Mouse (Mus musculus): ENCODE results near the gene Slc25a12. TPM values are rescaled to one million over a fixed set of nuclear protein-coding genes. Genes with fewer than 3 reads are reported as not detected.

Slc25a12 gene
- total and polyA plus RNA-seq, 2 experiments from 2014 or later: 120 to 142 TPM

DNA sequence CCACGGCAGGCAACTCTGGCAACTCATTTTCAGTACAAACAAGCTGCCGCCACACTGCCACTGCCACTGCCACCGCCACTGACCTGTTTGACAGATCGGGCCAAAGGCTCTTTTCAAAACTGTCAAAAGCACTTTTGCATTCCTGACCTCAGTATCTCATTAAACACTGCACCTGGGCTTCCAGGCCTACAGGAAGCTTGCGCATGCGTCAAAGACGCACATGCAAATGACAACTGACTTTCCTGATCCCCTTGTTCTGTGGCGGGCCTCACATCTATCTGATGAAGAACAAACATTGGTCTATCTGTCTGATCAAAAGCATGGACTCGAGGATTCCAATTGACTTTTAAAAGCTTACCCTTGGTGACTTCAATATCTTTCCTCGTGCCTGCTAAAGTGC lies 55.5 kb downstream of the Slc25a12 start:
- ATAC-seq (ENCODE audit: low FRiP score): no peak
- H3K27me3 ChIP-seq (ENCODE audit: insufficient read depth, low read length): no peaks in the 10 kb centered on the region
- H3K4me2 ChIP-seq (ENCODE audit: low read depth, low read length, poor library complexity, severe bottlenecking): no peak overlapping the region
- no peaks in the 10 kb centered on the region for H3K9me3 ChIP-seq (ENCODE audit: low read length)
- H3K4me1 ChIP-seq (ENCODE audit: insufficient read depth, low read length): no peaks in the 10 kb centered on the region
- peaks cover 30% of the 10 kb centered on the region for H3K36me3 ChIP-seq (ENCODE audit: insufficient read depth, low read length)
- no peak overlapping the region for H3K27ac ChIP-seq (ENCODE audit: low read depth, low read length)
- WGBS: 63% methylated on average over 10 of the region's 10 CpGs
- no peak overlapping the region for H3K4me3 ChIP-seq (ENCODE audit: low read depth, low read length)
- H3K9ac ChIP-seq (replicated peaks; ENCODE audit: low read length, poor library complexity, severe bottlenecking): no peak overlapping the region
- no peak for TF ChIP-seq CTCF (IDR thresholded peaks at IDR 0.05)
- DNase-seq (ENCODE audit: low spot score): no peak

- H3K4me3 ChIP-seq (ENCODE audit: low read depth, low read length): no peak overlapping the region
- no peaks in the 10 kb centered on the region for H3K27me3 ChIP-seq (ENCODE audit: insufficient read depth, low read length)
- 50% methylated on average over 2 of the region's 2 CpGs for WGBS
- H3K4me2 ChIP-seq (ENCODE audit: low read depth, low read length, poor library complexity, severe bottlenecking): no peak overlapping the region
- TF ChIP-seq CTCF (IDR thresholded peaks at IDR 0.05): no peak
- no peaks in the 10 kb centered on the region for H3K9me3 ChIP-seq (ENCODE audit: low read length)
- ATAC-seq (ENCODE audit: low FRiP score) (no peak), DNase-seq (ENCODE audit: low spot score) (no peak)
- no peak overlapping the region for H3K27ac ChIP-seq (ENCODE audit: low read depth, low read length)
- peaks cover 34% of the 10 kb centered on the region for H3K36me3 ChIP-seq (ENCODE audit: insufficient read depth, low read length)
- no peak overlapping the region for H3K9ac ChIP-seq (replicated peaks; ENCODE audit: low read length, poor library complexity, severe bottlenecking)
- H3K4me1 ChIP-seq (ENCODE audit: insufficient read depth, low read length): no peaks in the 10 kb centered on the region
Measured at GRCm38 (mm10) chr2:71309726-71310125, 57.8 kb downstream of the Slc25a12 start.

- no peak for DNase-seq (ENCODE audit: low spot score)
- Histone ChIP-seq H3K36me3 (ENCODE audit: insufficient read depth, low read length) (peaks cover 32% of the 10 kb centered on the region), H3K9ac (replicated peaks; ENCODE audit: low read length, poor library complexity, severe bottlenecking) (no peak overlapping the region), H3K4me1 (ENCODE audit: insufficient read depth, low read length) (no peaks in the 10 kb centered on the region), H3K4me2 (ENCODE audit: low read depth, low read length, poor library complexity, severe bottlenecking) (no peak overlapping the region), H3K4me3 (ENCODE audit: low read depth, low read length) (no peak overlapping the region), H3K27ac (ENCODE audit: low read depth, low read length) (no peak overlapping the region), H3K27me3 (ENCODE audit: insufficient read depth, low read length) (no peaks in the 10 kb centered on the region), H3K9me3 (ENCODE audit: low read length) (no peaks in the 10 kb centered on the region)
- no peak for TF ChIP-seq CTCF (IDR thresholded peaks at IDR 0.05)
- ATAC-seq (ENCODE audit: low FRiP score): no peak
Measured at GRCm38 (mm10) chr2:71306357-71306756, 61.2 kb downstream of the Slc25a12 start.

GRCm38 (mm10) chr2:71304821-71305220 lies 62.7 kb downstream of the Slc25a12 start:
- no peak overlapping the region for H3K4me2 ChIP-seq (ENCODE audit: low read depth, low read length, poor library complexity, severe bottlenecking)
- no peak overlapping the region for H3K9ac ChIP-seq (replicated peaks; ENCODE audit: low read length, poor library complexity, severe bottlenecking)
- H3K27me3 ChIP-seq (ENCODE audit: insufficient read depth, low read length): no peaks in the 10 kb centered on the region
- WGBS: 50% methylated on average over 3 of the region's 3 CpGs
- H3K4me3 ChIP-seq (ENCODE audit: low read depth, low read length): no peak overlapping the region
- peaks cover 24% of the 10 kb centered on the region for H3K36me3 ChIP-seq (ENCODE audit: insufficient read depth, low read length)
- no peaks in the 10 kb centered on the region for H3K4me1 ChIP-seq (ENCODE audit: insufficient read depth, low read length)
- H3K27ac ChIP-seq (ENCODE audit: low read depth, low read length): no peak overlapping the region
- ATAC-seq (ENCODE audit: low FRiP score) (no peak), DNase-seq (ENCODE audit: low spot score) (peak; percentile 36)
- TF ChIP-seq CTCF (IDR thresholded peaks at IDR 0.05): no peak
- no peaks in the 10 kb centered on the region for H3K9me3 ChIP-seq (ENCODE audit: low read length)

- H3K27ac ChIP-seq (ENCODE audit: low read depth, low read length): no peak overlapping the region
- TF ChIP-seq CTCF (IDR thresholded peaks at IDR 0.05): no peak
- no peaks in the 10 kb centered on the region for H3K27me3 ChIP-seq (ENCODE audit: insufficient read depth, low read length)
- H3K4me1 ChIP-seq (ENCODE audit: insufficient read depth, low read length): no peaks in the 10 kb centered on the region
- no peak overlapping the region for H3K9ac ChIP-seq (replicated peaks; ENCODE audit: low read length, poor library complexity, severe bottlenecking)
- H3K9me3 ChIP-seq (ENCODE audit: low read length): no peaks in the 10 kb centered on the region
- peaks cover 26% of the 10 kb centered on the region for H3K36me3 ChIP-seq (ENCODE audit: insufficient read depth, low read length)
- ATAC-seq (ENCODE audit: low FRiP score): no peak
- H3K4me3 ChIP-seq (ENCODE audit: low read depth, low read length): no peak overlapping the region
- peak; percentile 58 for DNase-seq (ENCODE audit: low spot score)
- no peak overlapping the region for H3K4me2 ChIP-seq (ENCODE audit: low read depth, low read length, poor library complexity, severe bottlenecking)
Measured at GRCm38 (mm10) chr2:71303221-71303620, 64.3 kb downstream of the Slc25a12 start.

- Histone ChIP-seq H3K4me3 (ENCODE audit: low read depth, low read length) (no peak overlapping the region), H3K4me1 (ENCODE audit: insufficient read depth, low read length) (no peaks in the 10 kb centered on the region), H3K27me3 (ENCODE audit: insufficient read depth, low read length) (no peaks in the 10 kb centered on the region), H3K4me2 (ENCODE audit: low read depth, low read length, poor library complexity, severe bottlenecking) (no peak overlapping the region), H3K9ac (replicated peaks; ENCODE audit: low read length, poor library complexity, severe bottlenecking) (no peak overlapping the region), H3K27ac (ENCODE audit: low read depth, low read length) (no peak overlapping the region), H3K9me3 (ENCODE audit: low read length) (no peaks in the 10 kb centered on the region), H3K36me3 (ENCODE audit: insufficient read depth, low read length) (peaks cover 26% of the 10 kb centered on the region; the same call in 1 of the 2 replicates)
- WGBS: 70% methylated on average over 3 of the region's 3 CpGs
- no peak for TF ChIP-seq CTCF (IDR thresholded peaks at IDR 0.05)
- DNase-seq (ENCODE audit: low spot score) (no peak), ATAC-seq (ENCODE audit: low FRiP score) (no peak)
Measured at GRCm38 (mm10) chr2:71302156-71302663, 65.3 kb downstream of the Slc25a12 start.
